Mouse (Mus musculus): ENCODE measurements around the gene Anapc15-ps. TPM values are rescaled to one million over a fixed set of nuclear protein-coding genes. Genes with fewer than 3 reads are reported as not detected.

The Anapc15-ps gene
- total RNA-seq (2023; ENCODE audit: inconsistent age) = not detected in 4 replicates

DNA sequence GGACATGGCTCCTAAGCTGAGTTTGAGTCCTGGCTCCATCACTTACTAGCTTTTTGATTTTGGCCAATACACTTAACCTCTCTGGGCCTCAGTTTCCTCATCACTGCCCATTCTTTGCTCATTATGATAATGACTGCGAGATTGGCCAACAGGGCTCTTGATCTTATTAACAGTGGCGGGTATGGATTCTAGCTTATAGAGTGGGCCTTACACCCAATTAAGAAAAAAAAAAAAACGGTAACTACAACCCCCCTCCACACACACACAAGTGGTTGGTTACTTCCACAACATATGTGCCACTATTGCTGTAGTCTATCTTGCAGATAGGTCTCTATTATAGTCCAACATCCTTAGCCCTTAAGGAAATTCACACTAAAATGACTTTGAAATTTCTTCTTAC, at the start of gene Anapc15-ps:
Gene Anapc15-ps (minus strand): TSS at position 101 of the 400 bp plus-strand sequence.

Other genes starting within 250 kb of the Anapc15-ps start
- 44.7 to 49.8 TPM (median 45.1 TPM) in 4 replicates for gene Mrpl42, start 171.5 kb downstream of the Anapc15-ps start, total RNA-seq (2023; ENCODE audit: inconsistent age)
- gene Ube2n, start 158.3 kb downstream of the Anapc15-ps start, total RNA-seq (2023; ENCODE audit: inconsistent age) = 92.2 to 128 TPM (median 118 TPM) in 4 replicates
- 15.6 to 17.1 TPM (median 16.9 TPM) in 4 replicates for gene Nudt4, start 109.3 kb downstream of the Anapc15-ps start, total RNA-seq (2023; ENCODE audit: inconsistent age)
- not detected in 4 replicates for gene Gm33543, start 169.5 kb upstream of the Anapc15-ps start, total RNA-seq (2023; ENCODE audit: inconsistent age)

Data from B cell, adult (primary cell).